Mouse (Mus musculus): Measurements from ENCODE around the gene Cyp4f15. TPM values are rescaled to one million over a fixed set of nuclear protein-coding genes. Genes with fewer than 3 reads are reported as not detected.

The Cyp4f15 gene
- polyA plus RNA-seq, 1 experiment from 2014 or later, result not detected

Other genes with a start within 250 kb of the Cyp4f15 start
- 0.30 and 0.69 TPM in 2 replicates for gene Cyp4f39, start 232.9 kb upstream of the Cyp4f15 start, polyA plus RNA-seq (2015; fragmentation: Nextera tagmentation; extraction: Ambion mirVana)
- gene Cyp4f17, start 179.6 kb upstream of the Cyp4f15 start, polyA plus RNA-seq (2015; fragmentation: Nextera tagmentation; extraction: Ambion mirVana), result 2.2 and 3.0 TPM in 2 replicates
- gene Cyp4f16, start 149.1 kb upstream of the Cyp4f15 start, polyA plus RNA-seq (2015; fragmentation: Nextera tagmentation; extraction: Ambion mirVana), result 5.6 and 6.3 TPM in 2 replicates
- not detected in 2 replicates for gene Cyp4f37, start 64.3 kb upstream of the Cyp4f15 start, polyA plus RNA-seq (2015; fragmentation: Nextera tagmentation; extraction: Ambion mirVana)
- gene Cyp4f40, start 26.7 kb upstream of the Cyp4f15 start, polyA plus RNA-seq (2015; fragmentation: Nextera tagmentation; extraction: Ambion mirVana), result not detected in 2 replicates
- 26.8 and 32.7 TPM in 2 replicates for gene Zfp871, start 102.7 kb downstream of the Cyp4f15 start, polyA plus RNA-seq (2015; fragmentation: Nextera tagmentation; extraction: Ambion mirVana)
- 0.05 and 0.21 TPM in 2 replicates for gene Zfp811, start 124.3 kb downstream of the Cyp4f15 start, polyA plus RNA-seq (2015; fragmentation: Nextera tagmentation; extraction: Ambion mirVana)
- 7.0 and 7.9 TPM in 2 replicates for gene Zfp799, start 144.6 kb downstream of the Cyp4f15 start, polyA plus RNA-seq (2015; fragmentation: Nextera tagmentation; extraction: Ambion mirVana)
- gene Zfp870, start 206.0 kb downstream of the Cyp4f15 start, polyA plus RNA-seq (2015; fragmentation: Nextera tagmentation; extraction: Ambion mirVana), result 1.2 and 1.9 TPM in 2 replicates
- 0.06 and 0.17 TPM in 2 replicates for gene Cyp4f14, start 231.7 kb downstream of the Cyp4f15 start, polyA plus RNA-seq (2015; fragmentation: Nextera tagmentation; extraction: Ambion mirVana)